Mouse (Mus musculus): ENCODE data around the gene Nyap1. TPM values are rescaled to one million over a fixed set of nuclear protein-coding genes. Genes with fewer than 3 reads are reported as not detected.
A peak's percentile ranks its signal among the peaks of the same experiment; 100 is the strongest.

Gene Nyap1
- 0.05 TPM in 1 of 2 replicates, not detected in the other for total RNA-seq (2017)

DNA sequence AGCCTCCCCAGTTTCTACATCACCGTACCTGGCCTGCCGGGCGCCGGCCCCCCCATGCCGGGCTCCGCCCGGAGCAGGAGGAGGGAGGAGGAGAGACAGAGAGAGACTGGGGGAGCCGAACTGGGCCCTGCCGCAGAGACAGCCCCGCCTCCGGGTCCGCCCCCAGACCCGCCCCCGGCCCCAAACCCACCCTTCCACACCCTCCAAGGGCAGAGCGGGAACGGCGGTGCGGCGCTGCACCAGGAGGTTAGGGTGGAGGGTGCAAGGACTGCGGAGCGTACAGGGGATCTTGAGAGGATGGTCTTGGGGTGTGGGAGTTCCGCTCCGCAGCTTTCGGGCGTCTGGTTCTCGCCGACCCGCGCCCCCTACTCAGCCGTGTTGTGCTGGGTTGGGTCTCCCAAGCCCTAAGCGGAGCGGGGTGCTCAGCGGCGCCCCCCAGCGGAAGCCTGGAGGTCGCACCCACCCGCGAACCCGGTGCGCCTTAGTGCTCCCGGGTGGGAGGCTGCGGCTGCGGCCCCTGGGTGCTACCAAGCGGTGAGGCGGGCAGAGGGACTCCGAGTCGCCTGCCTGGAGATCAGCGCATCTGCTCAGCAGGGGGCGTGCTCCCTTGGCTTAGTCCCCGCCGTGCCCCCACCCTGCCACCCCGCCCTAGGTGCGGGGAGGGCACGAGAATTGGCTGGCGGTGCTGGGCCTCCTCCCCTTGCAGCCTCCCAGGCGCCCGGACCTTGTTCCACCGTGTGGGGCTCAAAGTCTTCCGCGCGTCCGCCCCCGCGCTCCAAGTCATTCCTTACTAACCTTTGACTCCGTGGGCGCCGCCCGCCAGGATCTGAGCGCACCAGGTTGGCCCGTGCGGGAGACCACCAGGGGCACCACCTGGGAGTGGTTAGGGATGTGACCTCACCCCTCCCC is at the start of gene Nyap1:
Gene Nyap1 (minus strand): TSS at position 585 of the 909 bp plus-strand sequence.
- peak; percentile 43 for ATAC-seq (replicated peaks; ENCODE audit: low read depth, poor library complexity, severe bottlenecking)

DNA sequence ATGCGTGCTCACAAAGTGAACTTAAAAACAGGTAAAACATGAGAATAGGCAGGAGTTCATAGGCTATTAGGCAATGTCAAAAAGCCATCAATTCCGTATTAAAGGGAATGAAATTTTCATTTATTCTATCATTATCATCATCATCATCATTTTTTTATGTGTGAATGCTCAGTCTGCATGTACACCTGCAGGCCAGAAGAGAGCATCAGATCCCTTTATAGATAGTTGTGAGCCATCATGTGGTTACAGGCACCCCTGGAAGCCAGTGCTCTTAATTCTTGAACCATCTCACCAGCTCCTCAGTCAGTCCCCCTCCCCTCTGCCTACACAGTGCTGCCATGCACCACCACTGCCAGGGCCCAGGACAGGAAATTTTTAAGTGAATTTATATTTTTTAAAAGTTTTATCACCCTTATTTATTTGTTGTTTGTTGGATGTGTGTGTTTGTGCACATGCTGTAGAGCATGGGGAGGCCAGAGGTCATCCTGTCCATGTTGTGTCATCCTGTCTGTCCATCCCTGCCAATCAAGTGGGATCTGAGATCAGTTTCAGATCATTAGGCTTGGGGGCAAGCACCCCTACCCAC is 47.6 kb upstream of the Nyap1 start:
- no peak for ATAC-seq (replicated peaks; ENCODE audit: low read depth, poor library complexity, severe bottlenecking)

DNA sequence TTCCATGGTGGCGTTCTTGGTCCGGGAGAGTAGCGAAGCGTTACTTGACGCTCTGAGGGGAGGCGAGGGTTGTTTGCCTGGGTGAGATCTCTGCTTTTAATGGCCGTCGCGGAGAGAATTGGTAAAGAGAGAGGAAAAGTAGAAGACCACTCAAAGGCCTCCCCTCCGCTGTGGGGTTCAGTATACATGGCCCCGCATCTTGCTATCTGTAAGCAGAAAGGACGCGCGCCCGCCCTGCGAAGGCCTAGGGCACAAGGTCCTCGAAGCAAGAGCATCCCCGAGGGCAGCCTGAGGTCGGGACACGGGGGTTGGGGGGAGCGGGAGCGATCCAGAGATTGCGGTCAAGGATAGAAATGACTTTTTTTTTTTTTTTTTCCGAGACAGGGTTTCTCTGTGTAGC is 46.8 kb upstream of the Nyap1 start:
- ATAC-seq (replicated peaks; ENCODE audit: low read depth, poor library complexity, severe bottlenecking), result no peak

DNA sequence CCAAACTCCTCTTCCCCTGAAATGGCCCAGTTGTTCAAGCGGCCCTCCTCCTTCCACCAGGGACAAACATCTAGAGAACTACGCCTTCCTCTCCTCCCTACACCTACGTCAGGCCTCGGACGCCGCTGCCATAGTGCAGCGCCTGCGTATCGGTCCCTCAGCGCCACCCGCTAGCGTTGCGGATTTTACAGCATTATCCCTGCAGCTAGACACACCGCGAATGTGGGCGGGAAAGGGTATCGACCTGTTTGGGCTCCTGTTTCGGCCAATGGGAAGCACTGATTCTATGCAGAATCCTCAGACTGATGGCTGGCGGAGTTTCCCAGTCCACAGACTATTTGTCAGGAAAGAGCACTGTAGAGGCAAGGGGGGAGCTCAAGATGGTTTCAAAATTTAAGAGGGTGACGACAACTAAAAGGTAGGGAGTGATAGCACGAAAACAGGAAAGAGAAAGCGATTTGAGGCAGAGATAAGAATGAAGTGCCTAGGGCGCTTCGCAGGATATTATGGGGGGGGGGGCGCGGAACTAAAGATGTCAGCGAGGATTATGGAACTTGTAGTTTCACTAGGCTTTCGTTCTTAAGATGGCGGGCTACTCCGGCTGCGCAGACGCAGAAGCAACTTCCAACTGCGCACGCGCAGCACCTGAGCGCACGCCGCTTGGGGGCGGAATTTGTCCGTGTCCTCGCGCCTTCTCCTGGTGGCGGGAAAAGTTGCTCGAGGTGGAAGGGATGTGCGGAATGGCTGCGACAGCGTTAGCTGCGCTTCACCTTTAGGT is 45.9 kb upstream of the Nyap1 start, which contains the start of the genes Mepce and Zcwpw1:
Gene Mepce (minus strand): TSS at position 505 of the 778 bp plus-strand sequence.
Gene Zcwpw1 (plus strand): TSS at position 648 of the 778 bp plus-strand sequence.
- peak; percentile 48 for ATAC-seq (replicated peaks; ENCODE audit: low read depth, poor library complexity, severe bottlenecking)

DNA sequence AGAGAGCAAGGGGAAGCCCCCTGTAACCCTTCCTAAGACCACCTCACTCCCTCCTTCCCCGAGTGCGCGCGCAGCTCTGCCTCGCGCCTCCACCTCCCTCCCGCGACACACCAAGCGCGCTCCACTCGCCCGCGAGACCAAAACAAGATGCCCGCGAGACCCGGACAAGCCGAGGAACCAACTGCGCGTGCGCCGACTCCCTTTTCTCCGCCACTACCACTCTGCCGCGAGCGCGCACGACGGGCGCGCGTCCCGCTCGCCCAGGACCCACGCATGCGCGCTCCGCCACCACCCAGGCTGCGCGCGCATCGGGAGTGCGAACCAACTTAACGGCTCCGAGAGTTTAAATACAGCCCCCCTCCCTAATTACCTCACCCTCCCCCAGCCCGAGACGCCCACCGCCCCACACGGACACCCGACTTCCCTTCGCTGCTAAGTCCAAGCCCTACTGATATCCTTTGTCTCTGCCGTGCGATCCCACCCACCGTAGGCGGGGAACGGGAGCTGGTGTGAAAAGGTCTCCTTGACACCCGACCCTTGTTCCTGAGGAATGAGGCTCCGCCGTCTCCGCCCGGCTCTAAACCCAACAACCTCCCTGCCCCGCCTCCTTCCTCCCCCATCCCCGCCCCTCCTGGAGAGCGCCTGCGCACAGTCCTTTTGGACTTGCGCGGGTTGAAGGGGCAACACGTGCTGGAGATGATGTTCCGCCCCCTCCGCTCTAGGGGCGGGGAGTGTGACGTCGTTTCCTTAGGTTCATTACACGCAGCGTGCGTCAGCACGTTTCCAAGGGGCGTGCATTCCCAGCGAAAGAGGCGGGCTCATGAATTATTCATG is 44.9 kb upstream of the Nyap1 start:
- ATAC-seq (replicated peaks; ENCODE audit: low read depth, poor library complexity, severe bottlenecking), result peak; percentile 68

DNA sequence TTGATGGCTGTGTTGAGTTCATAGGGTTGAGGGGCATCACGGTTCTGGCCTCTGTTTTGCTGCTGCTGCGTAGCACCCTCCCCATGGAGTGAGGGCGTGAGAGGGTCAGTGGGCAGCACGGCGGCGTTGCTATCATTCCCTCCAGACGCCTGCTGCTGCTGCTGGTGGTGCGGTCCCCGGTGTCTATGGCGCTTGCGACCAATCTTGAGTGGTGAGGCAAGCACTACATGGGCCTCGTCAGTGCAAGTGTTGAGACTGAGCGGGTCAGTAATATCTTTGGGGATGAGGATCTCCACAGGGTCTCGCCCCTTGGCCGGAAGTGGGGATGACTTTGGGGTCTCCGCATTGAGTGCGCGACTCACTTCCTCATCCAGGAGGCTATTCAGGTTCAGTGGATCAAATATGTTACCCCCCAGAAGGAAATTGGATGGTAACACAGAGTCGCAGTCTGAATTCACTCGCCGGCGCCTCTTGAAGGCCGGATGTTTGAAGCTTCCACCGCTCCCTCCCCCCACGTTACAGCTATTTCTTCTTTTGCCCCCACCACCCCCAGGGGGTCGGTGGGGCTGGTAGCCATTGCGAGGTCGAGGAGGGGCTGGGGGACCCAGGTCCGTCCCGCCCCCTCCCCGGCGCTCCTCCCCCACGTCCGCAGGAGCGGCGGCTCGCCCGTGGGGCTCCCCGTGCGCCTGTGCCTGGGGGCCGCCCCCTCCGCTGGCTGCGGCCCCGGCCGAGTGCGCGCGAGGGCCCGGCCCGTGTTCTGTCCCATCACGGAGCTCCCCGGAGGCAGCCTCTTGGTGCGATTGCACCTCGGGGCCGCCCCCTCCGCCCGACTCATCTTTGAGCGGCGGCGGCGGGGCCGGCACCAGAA is 44.0 kb upstream of the Nyap1 start:
- no peak for ATAC-seq (replicated peaks; ENCODE audit: low read depth, poor library complexity, severe bottlenecking)

DNA sequence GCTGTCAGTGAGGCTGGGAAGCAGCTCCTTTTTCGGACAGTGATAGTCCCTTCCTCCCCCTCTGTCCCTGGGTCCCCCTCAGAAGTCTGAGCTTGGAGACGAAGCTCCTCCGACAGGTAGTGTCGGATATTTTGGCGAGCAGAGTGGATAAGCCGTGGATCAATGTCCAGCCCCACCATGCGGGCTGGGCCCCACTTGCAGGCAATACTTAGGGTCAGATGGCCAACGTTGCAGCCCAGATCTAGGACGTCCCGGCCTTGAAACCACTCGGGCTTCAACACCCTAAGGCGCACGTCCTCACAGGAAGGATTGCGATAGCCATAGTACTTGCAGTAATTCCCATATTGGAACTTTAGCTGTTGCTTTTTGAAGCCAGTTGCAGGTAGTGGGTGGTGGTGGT is 43.1 kb upstream of the Nyap1 start:
- no peak for ATAC-seq (replicated peaks; ENCODE audit: low read depth, poor library complexity, severe bottlenecking)

DNA sequence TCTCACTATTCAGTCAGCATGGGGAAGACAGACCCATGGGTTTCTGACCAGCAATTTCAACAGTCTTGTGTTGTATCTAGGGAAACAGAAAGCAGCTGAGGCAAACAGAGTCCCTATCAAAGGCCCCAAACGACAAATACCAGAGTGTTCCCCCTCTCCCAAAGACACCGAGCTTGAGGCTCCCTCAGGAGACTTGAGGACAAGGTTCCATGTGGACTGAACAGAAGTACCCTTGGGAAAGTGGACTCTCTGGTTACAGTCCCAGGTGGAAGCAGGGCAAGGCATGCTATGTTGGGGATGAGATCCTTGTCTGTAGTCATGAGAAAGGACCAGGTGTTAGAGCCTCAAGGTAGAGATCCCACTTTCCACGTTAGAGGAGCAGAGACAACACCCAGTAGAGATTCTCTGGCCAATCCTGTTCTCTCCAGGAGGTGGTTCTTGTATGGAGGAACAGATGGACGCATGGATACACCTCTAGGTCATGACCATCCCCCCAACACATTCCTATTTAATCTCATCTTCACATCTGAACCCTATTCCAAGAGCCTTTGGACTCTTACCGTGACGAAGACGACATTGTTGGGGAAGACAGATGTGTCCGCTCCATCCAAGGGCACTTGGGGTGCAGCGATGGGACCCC is 42.6 kb upstream of the Nyap1 start:
- ATAC-seq (replicated peaks; ENCODE audit: low read depth, poor library complexity, severe bottlenecking), result no peak

DNA sequence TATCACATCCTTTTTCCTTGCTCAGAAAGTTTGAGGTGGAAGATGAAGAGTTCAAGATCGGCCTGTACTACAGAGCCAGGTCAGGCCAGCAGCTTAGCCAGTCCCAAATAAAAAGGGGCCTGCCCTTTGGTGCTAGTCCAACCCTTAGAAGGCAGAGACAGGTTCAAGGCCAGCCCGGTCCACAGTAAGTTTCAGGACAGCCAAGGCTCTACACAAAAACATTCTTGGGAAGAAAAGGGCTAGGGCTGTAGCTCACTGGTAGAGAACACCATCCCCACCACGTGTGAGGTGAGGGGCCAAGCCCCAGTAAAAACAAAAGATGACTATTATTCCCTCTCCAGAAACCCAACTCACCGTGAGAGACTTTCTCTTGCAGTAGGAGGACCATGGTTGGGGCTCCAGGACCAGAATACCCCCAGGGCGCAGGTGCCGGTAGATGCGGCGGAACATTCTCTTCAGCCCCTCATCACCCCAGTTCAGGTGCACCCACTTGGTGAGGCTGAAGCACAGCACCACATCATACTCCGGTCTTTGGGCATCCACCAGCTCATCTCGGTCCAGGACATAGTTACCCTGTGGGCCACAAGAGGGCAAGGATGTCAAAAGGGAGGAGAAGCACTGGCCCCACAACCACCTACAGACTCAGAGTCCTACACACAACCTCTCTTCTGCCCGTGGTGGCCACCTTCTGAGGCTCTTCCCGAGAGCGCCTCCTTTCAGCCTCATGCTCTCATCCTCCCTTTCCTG is 41.5 kb upstream of the Nyap1 start:
- no peak for ATAC-seq (replicated peaks; ENCODE audit: low read depth, poor library complexity, severe bottlenecking)

DNA sequence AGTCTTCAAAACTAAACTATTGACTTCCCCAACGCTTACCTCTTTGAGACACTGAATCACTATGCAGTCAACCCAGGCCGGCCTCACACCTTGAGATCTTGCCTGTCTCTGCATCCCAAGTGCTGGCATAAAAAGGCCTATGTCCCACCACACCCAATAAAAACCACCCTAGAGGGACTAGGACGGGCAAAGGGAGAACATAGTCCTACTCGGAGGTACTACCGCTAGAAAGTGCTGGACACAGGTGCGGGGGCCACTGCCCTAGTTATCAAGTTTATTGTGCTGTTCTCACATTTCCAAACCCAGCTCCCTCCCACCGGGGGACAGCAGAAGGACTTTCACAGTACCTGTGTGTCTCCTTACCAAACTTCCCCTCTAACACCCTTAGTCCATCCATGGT is 40.3 kb upstream of the Nyap1 start:
- no peak for ATAC-seq (replicated peaks; ENCODE audit: low read depth, poor library complexity, severe bottlenecking)

DNA sequence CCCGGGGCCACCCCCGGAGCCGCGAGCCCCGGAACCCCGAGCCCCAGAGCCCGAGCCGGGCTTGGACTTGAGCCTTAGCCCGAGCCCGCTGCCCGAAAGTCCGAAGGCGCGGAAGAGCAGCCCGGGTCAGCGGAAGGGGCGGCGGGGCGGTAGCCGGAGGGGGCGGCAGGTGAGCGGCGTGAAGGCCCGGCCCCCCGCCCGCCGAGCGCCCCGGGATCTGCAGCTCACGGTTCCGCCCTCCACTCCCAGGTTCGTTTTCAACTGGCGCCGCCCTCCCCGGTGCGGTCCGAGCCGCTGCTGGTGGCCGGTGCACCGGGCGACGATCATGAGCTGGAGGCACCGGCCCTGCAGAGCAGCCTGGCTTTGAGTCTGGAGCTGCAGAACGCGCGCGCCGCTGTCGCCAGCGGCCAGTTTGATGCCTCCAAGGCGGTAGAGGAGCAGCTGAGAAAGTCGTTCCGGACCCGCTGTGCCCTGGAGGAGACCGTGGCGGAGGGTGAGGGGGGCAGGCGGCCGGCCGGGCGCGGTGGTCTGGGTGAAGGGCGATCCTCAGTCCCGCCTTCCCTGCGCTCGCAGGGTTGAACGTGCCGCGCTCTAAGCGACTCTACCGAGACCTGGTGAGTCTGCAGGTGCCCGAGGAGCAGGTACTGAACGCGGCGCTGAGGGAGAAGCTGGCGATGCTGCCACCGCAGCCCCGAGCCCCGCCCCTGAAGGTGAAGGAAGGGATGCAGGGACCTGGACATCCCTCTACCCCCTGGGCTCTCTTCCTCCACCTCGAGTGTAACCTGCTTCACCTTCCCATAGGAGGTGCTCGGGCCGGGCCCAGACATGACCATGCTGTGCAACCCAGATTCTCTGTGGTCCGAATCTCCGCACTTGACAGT is 37.9 kb upstream of the Nyap1 start:
- no peak; the same call in 1 of the 2 replicates for ATAC-seq (replicated peaks; ENCODE audit: low read depth, poor library complexity, severe bottlenecking)

DNA sequence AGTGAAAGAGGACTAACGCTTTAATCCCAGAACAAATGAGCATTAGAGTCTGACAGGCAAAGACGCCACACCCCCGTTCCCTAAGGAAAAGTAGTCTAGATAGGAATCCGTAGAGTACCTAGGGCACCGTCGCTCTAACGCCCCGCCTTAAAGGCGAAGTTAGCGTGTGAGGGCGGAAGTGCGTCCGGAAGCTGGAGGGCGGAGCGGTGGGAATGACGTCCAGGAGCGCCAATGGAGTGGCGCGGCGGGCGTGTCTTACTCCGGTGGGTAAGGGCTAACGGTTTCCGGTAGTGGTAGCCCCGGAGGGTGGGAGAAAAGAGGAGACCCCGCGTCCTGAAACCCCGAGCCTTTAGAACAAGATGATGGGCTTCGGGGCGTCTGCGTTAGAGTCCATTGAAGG is 37.2 kb upstream of the Nyap1 start, which contains the start of gene Ppp1r35:
Gene Ppp1r35 (plus strand): TSS at position 215 of the 400 bp plus-strand sequence.
- peak; percentile 88 for ATAC-seq (replicated peaks; ENCODE audit: low read depth, poor library complexity, severe bottlenecking)

DNA sequence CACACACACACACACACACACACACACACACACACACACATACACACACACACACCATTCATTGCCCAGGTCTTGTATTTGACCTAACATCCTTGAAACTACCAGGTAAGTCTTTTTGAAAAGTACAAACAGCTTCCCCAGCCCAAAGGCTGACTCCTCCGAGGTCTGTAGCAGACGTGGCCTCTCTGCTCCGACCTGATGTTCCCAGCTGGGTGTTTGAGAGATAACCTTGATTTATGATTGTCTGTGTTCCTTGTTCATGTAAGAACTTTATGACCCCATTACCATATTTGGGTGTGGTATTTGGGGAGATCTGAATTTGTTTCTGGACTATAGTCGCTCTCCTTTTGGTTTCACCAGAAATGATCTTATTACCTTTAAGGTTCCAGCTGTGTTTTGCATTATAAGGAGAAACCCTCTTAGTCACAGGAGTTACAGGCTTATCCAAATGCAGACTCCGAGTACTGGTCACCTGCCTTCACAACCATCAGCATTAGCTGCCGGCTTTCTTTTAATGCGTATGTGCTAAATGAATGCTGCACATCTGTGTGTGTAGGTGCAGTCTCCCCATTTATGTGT is 35.9 kb upstream of the Nyap1 start:
- no peak for ATAC-seq (replicated peaks; ENCODE audit: low read depth, poor library complexity, severe bottlenecking)

DNA sequence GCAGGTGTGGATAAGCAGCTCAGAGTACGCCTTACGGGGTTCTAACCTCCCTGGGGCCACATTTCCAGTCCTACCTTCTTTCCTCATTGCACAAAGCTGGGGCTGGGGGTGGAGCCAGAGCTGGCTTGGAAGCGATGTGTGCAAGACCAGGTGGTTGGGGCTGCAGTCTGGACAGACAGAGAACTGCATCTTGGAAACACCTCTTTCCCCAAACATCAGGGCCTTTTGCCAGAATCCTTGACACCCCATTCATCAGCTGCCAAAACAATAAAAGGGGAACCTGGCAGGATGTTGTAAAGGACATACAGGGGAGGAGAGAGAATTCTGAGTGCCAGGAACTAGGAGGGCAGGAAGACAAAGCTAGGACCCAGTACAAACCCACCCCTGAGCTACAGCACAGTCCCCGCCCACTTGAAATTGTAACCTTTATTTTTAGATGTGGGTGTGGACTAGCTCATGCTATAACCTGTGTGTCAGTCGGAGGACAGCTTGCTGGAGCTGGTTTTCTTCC is 35.1 kb upstream of the Nyap1 start:
- peak; percentile 50 for ATAC-seq (replicated peaks; ENCODE audit: low read depth, poor library complexity, severe bottlenecking)

DNA sequence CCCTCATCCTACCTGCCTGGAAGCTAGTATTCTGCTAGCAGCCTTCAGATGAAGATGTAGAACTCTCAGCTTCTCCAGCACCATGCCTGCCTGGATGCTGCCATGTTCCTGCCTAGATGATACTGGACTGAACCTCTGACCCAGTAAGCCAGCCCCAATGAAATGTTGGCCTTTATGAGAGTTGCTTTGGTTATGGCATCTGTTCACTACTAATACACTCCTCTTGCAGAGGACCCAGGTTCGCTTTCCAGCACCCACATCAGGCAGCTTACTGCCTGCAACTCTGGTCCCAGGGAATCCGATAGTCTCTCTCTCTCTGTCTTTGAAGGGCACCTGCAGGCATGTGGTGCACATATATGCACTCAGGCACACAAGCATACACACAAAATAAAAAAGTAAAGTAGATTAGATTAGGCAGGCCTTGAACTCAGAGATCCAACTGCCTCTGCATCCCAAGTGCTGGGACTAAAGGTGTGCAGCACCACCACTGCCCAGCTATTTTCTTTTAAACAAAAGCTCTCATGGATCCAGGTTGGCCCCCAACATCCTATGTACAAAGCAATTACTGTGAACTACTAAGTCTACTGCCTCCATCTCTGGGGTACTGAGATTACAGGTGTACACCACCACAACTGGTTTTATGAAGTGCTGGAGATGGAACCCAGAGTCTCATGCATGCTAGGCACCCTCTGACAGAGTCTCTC is 34.3 kb upstream of the Nyap1 start:
- no peak for ATAC-seq (replicated peaks; ENCODE audit: low read depth, poor library complexity, severe bottlenecking)

Data from common myeloid progenitor, adult 5-6 weeks (primary cell).